Mouse (Mus musculus) midbrain, embryonic 10.5 days (tissue): ENCODE results near the gene Kdm6b. TPM values are rescaled to one million over a fixed set of nuclear protein-coding genes. Genes with fewer than 3 reads are reported as not detected.

ENCODE experiments used
- DNase-seq: peaks from one replicate; pipeline ENCODE4 v3.0.0-alpha.2; 2017; ENCODE audit warnings: low spot score
- H3K27ac ChIP-seq: fragments of 300-500 bp; sonication (generic); replicated peaks from 2 replicates; pipeline ENCODE4 v1.5.1; 2016; ENCODE audit warnings: mild to moderate bottlenecking
- H3K27me3 ChIP-seq: fragments of 300-500 bp; sonication (generic); 2 replicates; pipeline ENCODE4 v1.6.1; 2016; ENCODE audit warnings: low read depth, mild to moderate bottlenecking; ENCODE audit not compliant: poor library complexity, severe bottlenecking
- H3K36me3 ChIP-seq: fragments of 300-500 bp; sonication (generic); 2 replicates; pipeline ENCODE4 v1.6.1; 2016; ENCODE audit warnings: mild to moderate bottlenecking, moderate library complexity
- H3K4me1 ChIP-seq: fragments of 300-500 bp; sonication (generic); 2 replicates; pipeline ENCODE4 v1.6.1; 2016
- H3K4me3 ChIP-seq: fragments of 300-500 bp; sonication (generic); 2 replicates; pipeline ENCODE4 v1.5.1; 2016; ENCODE audit warnings: mild to moderate bottlenecking, moderate library complexity
- H3K9me3 ChIP-seq: fragments of 300-500 bp; sonication (generic); replicated peaks from 2 replicates; pipeline ENCODE4 v1.6.1; 2016; ENCODE audit warnings: mild to moderate bottlenecking
- WGBS: fragments of 180-500 bp; shearing (Covaris S2); methylation state at CpG from one replicate; pipeline ENCODE4 v1.1.7; 2016; 5-methylcytosine and 5-hydroxymethylcytosine counted together
- polyA plus RNA-seq: library from polyadenylated mRNA; unstranded; fragments of >200 nt; fragmentation: Nextera tagmentation; extraction: Ambion mirVana; gene quantifications from 2 replicates; pipeline ENCODE4 v1.2.1, GENCODE M21; 2016

The Kdm6b gene
- polyA plus RNA-seq, result 31.8 and 37.1 TPM in 2 replicates

- Histone ChIP-seq H3K4me1 (peaks cover 99% of the 10 kb centered on the region), H3K36me3 (peaks cover 15% of the 10 kb centered on the region), H3K27ac (peak within 1 kb of the TSS; percentile 99), H3K27me3 (no peaks in the 10 kb centered on the region), H3K9me3 (no peaks in the 10 kb centered on the region), H3K4me3 (peak within 1 kb of the TSS; percentile 93)
- DNase-seq, result peak; percentile 51
- WGBS, result 52% methylated on average over 12 of the region's 12 CpGs
Measured at GRCm38 (mm10) chr11:69413221-69414181, at the start of gene Kdm6b. Gene Kdm6b (minus strand): TSS chr11:69413675.

DNA sequence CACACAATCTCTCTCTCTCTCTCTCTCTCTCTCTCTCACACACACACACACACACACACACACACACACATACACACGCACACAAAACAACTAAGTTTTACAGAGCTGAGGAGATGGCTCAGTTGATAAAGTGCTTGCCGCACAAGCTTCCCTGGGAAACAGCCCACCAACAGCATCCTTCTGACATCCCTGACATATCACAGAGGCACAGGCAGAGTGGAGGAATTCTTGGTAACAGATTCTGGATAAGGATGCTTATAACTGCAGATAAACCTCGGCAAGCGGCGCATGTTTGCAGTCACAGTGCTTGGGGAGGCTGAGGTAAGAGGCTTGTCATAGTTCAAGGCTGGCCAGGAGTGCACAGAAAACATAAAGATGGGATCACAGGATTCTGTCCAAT is 48.1 kb upstream of the Kdm6b start:
- Histone ChIP-seq H3K9me3 (0 out of 2 replicates have a peak, but pooled peaks cover 5% of the 10 kb centered on the region), H3K27ac (no peak overlapping the region), H3K4me3 (no peak overlapping the region), H3K4me1 (peaks cover 16% of the 10 kb centered on the region), H3K27me3 (no peaks in the 10 kb centered on the region), H3K36me3 (no peaks in the 10 kb centered on the region)
- WGBS, result 84% methylated on average over 5 of the region's 5 CpGs
- no peak for DNase-seq

GRCm38 (mm10) chr11:69459883-69460282 is 46.4 kb upstream of the Kdm6b start:
- no peaks in the 10 kb centered on the region for H3K27me3 ChIP-seq
- WGBS, result 81% methylated on average over 4 of the region's 4 CpGs
- no peaks in the 10 kb centered on the region for H3K36me3 ChIP-seq
- H3K9me3 ChIP-seq, result 0 out of 2 replicates have a peak, but pooled peaks cover 5% of the 10 kb centered on the region
- H3K4me1 ChIP-seq, result peaks cover 18% of the 10 kb centered on the region
- 0 out of 2 replicates have a peak overlapping the region, but pooled peaks have one; percentile 28 for H3K27ac ChIP-seq
- no peak overlapping the region for H3K4me3 ChIP-seq
- DNase-seq, result no peak

DNA sequence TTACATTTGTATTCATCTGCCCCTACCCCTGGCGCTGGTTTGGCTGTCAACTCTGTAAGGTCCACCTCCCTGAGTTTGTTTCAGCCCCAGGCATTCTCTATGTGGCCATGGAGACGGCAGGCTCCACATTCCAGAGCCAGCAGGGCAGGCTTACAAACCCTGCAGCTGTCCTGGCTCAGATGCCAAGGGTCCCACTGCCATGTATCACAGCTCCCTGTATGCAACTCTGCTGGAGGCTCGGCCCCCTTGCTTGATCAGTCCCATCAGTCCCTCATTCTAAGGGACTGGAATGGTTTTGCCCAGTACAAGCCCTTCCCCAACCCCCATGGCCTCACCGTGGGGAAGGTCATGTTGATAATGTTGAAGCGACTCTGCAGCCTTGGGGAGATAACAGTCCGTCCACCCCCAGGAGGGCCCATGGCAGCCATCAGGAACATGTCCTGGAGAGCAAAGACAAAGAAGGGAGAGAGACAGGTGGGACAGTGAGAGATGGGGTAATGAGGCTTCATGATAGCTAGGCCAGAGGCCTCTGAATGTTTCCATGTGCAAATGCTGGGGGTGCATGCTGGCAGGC is 43.6 kb upstream of the Kdm6b start:
- Histone ChIP-seq H3K27me3 (no peaks in the 10 kb centered on the region), H3K27ac (peak overlapping the region; percentile 80), H3K36me3 (no peaks in the 10 kb centered on the region), H3K4me3 (peak overlapping the region; percentile 7; the same call in 1 of the 2 replicates), H3K9me3 (no peaks in the 10 kb centered on the region), H3K4me1 (peaks cover 29% of the 10 kb centered on the region)
- peak; percentile 59 for DNase-seq
- 22% methylated on average over 6 of the region's 6 CpGs for WGBS

DNA sequence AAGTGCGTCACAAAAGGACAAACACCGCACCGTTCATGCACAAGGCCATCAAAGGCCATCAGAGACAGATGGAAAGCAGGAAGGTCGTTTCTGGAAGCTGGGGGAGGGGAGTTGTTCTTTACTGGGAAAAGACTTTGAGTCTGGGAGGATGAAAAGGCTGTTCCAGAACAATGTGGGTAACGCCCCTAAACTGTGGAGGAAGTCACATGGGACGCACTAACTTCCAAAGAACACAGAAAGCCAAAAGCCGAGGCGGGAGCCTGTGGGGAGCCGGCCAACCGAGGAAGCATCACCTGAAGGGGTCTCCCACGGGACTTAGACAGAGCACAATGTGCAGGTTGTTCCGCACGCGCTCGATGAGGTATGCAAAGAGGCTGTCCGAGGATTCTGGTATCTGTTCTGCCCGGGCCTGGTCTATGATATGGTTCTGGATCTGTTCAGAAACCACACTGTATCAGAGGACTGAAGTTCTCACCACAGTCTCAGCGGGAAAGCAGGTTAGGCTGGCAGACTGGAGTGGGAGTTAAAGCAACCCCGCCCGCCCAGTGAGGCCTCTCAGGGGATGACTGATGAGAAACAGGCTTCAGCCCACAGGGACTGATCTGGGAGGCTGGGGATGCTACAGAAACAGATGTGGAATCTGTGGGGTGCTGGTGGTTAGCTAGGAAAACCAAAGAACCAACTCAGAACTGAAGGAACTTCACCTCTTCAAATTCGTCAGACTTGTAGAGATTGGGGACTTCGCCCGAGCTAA is 38.8 kb upstream of the Kdm6b start:
- 67% methylated on average over 23 of the region's 23 CpGs for WGBS
- peak overlapping the region; percentile 70 for H3K27ac ChIP-seq
- no peaks in the 10 kb centered on the region for H3K36me3 ChIP-seq
- no peak for DNase-seq
- no peaks in the 10 kb centered on the region for H3K9me3 ChIP-seq
- H3K4me3 ChIP-seq, result no peak overlapping the region
- H3K27me3 ChIP-seq, result no peaks in the 10 kb centered on the region
- H3K4me1 ChIP-seq, result peaks cover 25% of the 10 kb centered on the region

DNA sequence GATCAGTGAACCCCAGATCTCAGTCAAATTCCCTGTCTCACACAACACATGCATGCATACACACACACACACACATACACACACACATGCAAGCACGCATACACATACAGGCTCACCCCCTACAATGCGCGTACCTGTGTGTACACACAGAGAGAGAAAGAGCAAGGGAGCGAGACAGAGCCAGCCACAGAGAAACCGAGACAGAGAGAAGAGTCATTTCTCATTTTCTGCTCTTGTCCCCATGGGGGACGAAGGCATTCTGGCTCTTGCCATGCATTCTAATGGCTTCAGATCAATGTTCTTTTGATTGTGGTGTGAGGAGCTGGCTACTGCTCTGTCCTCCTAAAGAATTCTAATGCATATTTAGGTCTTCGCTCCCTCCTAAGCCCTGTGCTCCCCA is 33.8 kb upstream of the Kdm6b start:
- H3K4me3 ChIP-seq, result no peak overlapping the region
- peaks cover 16% of the 10 kb centered on the region for H3K4me1 ChIP-seq
- WGBS, result 89% methylated on average over 7 of the region's 7 CpGs
- H3K36me3 ChIP-seq, result no peaks in the 10 kb centered on the region
- no peaks in the 10 kb centered on the region for H3K9me3 ChIP-seq
- no peaks in the 10 kb centered on the region for H3K27me3 ChIP-seq
- no peak for DNase-seq
- H3K27ac ChIP-seq, result 0 out of 2 replicates have a peak overlapping the region, but pooled peaks have one; percentile 13

GRCm38 (mm10) chr11:69443328-69443727 is 29.9 kb upstream of the Kdm6b start:
- no peaks in the 10 kb centered on the region for H3K27me3 ChIP-seq
- no peak overlapping the region for H3K4me3 ChIP-seq
- H3K9me3 ChIP-seq, result no peaks in the 10 kb centered on the region
- no peak overlapping the region for H3K27ac ChIP-seq
- no peaks in the 10 kb centered on the region for H3K36me3 ChIP-seq
- H3K4me1 ChIP-seq, result peaks cover 9% of the 10 kb centered on the region
- 64% methylated on average over 5 of the region's 5 CpGs for WGBS
- DNase-seq, result no peak

GRCm38 (mm10) chr11:69437291-69437690 is 23.8 kb upstream of the Kdm6b start:
- no peaks in the 10 kb centered on the region for H3K9me3 ChIP-seq
- H3K27ac ChIP-seq, result no peak overlapping the region
- no peaks in the 10 kb centered on the region for H3K27me3 ChIP-seq
- no peak for DNase-seq
- 0 out of 2 replicates have a peak, but pooled peaks cover 7% of the 10 kb centered on the region for H3K4me1 ChIP-seq
- 44% methylated on average over 3 of the region's 3 CpGs for WGBS
- no peaks in the 10 kb centered on the region for H3K36me3 ChIP-seq
- H3K4me3 ChIP-seq, result no peak overlapping the region

- Histone ChIP-seq H3K4me1 (peaks cover 15% of the 10 kb centered on the region), H3K4me3 (no peak overlapping the region), H3K9me3 (no peaks in the 10 kb centered on the region), H3K27ac (peak overlapping the region; percentile 2; the same call in 1 of the 2 replicates), H3K27me3 (no peaks in the 10 kb centered on the region), H3K36me3 (no peaks in the 10 kb centered on the region)
- no peak for DNase-seq
- WGBS, result 73% methylated on average over 6 of the region's 6 CpGs
Measured at GRCm38 (mm10) chr11:69433189-69433588, 19.7 kb upstream of the Kdm6b start.

GRCm38 (mm10) chr11:69432640-69432982 is 19.1 kb upstream of the Kdm6b start:
- no peaks in the 10 kb centered on the region for H3K9me3 ChIP-seq
- peaks cover 15% of the 10 kb centered on the region for H3K4me1 ChIP-seq
- H3K27me3 ChIP-seq, result no peaks in the 10 kb centered on the region
- H3K4me3 ChIP-seq, result no peak overlapping the region
- 77% methylated on average over 11 of the region's 11 CpGs for WGBS
- H3K36me3 ChIP-seq, result no peaks in the 10 kb centered on the region
- no peak for DNase-seq
- H3K27ac ChIP-seq, result no peak overlapping the region

DNA sequence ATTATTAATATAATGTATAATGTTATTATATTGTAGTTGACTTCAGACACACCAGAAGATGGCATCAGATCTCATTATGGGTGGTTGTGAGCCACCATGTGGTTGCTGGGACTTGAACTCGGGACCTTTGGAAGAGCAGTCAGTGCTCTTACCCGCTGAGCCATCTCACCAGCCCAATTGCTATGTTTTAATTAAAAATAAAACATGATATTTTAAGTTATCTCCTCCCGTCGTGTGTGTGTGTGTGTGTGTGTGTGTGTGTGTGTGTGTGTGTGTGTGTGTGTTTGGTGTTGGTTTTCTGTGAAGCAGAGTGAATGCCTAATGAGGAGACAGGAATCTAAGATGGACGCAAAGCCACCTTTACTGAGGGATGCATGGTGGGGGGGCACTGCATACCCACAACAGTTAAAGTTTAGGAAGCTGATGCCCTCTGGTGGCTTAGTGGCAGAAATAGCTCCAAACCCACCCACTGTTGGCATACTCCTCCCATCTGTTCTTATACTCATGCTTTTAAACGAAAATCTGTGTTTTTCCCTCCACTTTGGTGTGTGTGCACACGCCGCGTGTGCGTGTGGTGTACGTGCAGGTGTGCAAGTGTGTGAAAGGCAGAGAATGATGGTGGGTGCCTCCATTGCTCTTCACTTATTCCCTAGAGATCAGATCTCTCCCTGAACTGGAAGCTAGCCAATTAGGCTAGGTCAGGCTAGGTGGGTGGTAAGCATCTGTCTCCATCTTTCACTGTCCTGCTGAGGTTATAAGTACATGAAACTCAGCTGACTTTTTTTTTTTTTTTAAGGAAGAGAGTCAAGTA is 18.6 kb upstream of the Kdm6b start:
- H3K27me3 ChIP-seq, result no peaks in the 10 kb centered on the region
- WGBS, result 39% methylated on average over 11 of the region's 11 CpGs
- no peaks in the 10 kb centered on the region for H3K36me3 ChIP-seq
- H3K27ac ChIP-seq, result no peak overlapping the region
- peaks cover 9% of the 10 kb centered on the region for H3K4me1 ChIP-seq
- H3K9me3 ChIP-seq, result no peaks in the 10 kb centered on the region
- H3K4me3 ChIP-seq, result no peak overlapping the region
- DNase-seq, result peak; percentile 63

- Histone ChIP-seq H3K4me1 (peaks cover 9% of the 10 kb centered on the region), H3K9me3 (no peaks in the 10 kb centered on the region), H3K36me3 (no peaks in the 10 kb centered on the region), H3K27me3 (0 out of 2 replicates have a peak, but pooled peaks cover 3% of the 10 kb centered on the region), H3K4me3 (no peak overlapping the region), H3K27ac (no peak overlapping the region)
- no peak for DNase-seq
- 86% methylated on average over 15 of the region's 15 CpGs for WGBS
Measured at GRCm38 (mm10) chr11:69430631-69431030, 17.2 kb upstream of the Kdm6b start.
